Mouse (Mus musculus) left cerebral cortex, postnatal 14 days (tissue): ENCODE data around the gene H2afj. TPM values are rescaled to one million over a fixed set of nuclear protein-coding genes. Genes with fewer than 3 reads are reported as not detected.
A peak's percentile ranks its signal among the peaks of the same experiment; 100 is the strongest.

ENCODE experiments used
- DNase-seq, 2 experiments: peaks; one replicate each; pipeline ENCODE4 v3.0.0; 2021 to 2022; ENCODE audit warnings: low spot score in 2 of 2, mixed read lengths in 1 of 2
- intact Hi-C: fragments of 180-260 bp; cut with DNase I; formaldehyde crosslinking; loops from one replicate; pipeline ENCODE4 v1.15.1; 2025
- total RNA-seq, 2 experiments: library from RNA; stranded (reverse); gene quantifications; 2 replicates each; pipeline ENCODE4 v1.2.3; 2021

The H2afj gene
- total RNA-seq, 2 experiments from 2014 or later: 65.7 to 66.8 TPM

DNA sequence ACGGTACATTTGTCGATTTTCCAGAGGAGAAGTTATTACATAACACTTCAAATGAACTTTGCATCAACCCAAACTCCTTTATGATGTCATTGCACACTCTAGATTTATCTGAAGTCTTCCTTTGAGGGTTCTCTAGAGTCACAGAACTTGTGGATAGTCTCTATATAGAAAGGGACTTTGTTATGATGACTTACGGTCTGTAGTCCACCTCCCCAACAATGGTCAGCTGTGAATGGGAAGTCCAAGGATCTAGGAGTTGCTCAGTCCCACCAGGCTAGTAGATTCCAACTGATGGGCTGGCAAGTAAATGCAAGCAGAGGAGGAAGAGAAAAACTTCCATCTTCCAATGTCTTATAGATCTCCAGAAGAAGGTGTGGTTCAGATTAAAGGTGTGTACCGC is 20.6 kb downstream of the H2afj start:
- intact Hi-C loops: no loop called here
- DNase-seq: no peak

DNA sequence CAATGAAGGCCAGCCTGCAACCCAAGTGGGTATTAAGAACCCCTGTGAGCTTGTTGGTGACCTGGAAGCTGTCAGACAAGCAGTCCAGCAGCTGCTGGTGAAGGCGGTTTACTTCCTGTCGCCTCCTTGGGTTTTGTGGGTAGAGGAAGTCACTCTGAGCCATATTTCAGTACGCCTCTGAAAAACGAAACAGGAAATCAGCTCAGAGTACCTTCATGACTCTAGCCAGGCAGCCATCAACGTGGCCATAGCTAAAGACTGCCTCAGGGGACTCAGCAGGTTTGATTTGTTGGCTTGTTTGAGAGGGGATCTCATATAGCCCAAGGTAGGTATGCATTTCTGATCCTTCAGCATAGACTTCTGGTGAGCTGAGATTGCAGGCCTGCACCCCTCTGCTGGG is 23.7 kb downstream of the H2afj start:
- intact Hi-C loops: no loop called here
- DNase-seq: no peak

DNA sequence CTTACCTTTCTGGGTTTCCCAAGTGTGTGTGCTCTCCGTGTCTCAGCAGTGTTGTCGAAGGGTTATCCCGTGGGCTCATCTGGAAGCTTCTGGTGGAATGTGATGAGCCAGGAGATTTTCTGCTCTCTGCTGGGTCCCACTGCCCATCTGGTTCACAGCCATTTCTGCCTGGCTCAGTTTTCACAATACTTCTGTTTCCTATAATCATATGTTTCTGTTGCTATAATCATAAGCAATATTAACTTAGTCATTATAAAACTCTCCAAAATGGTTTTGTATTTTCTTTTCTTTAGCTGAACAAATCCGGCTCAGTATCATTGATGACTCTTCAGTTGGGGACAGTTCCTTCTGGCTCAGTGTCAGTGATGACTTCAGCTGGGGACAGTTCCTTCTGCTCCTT is 27.3 kb downstream of the H2afj start, which contains the start of gene Smco3:
Smco3 (minus strand) TSS at position 101 of the 400 bp plus-strand sequence.
- no peak for DNase-seq
- intact Hi-C loops: no loop called here

DNA sequence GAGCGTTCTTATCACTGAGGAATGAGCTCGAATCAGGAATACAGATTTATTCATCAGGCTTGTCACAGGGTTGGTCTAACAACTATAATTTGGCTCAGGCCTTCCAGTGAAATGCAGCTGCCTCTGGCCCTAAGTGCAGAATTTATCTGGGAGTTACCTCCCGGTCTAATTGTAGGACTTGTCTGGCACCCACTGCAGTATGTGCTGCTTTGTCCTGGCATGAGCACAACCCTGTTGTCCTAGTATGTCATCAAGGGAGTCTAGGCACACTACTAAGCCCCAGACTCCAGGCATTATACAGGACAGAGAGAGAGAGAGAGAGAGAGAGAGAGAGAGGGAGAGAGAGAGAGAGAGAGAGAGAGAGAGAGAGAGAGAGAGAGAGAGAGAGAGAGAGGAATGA is 29.3 kb downstream of the H2afj start:
- DNase-seq: no peak
- intact Hi-C loops: no loop called here

DNA sequence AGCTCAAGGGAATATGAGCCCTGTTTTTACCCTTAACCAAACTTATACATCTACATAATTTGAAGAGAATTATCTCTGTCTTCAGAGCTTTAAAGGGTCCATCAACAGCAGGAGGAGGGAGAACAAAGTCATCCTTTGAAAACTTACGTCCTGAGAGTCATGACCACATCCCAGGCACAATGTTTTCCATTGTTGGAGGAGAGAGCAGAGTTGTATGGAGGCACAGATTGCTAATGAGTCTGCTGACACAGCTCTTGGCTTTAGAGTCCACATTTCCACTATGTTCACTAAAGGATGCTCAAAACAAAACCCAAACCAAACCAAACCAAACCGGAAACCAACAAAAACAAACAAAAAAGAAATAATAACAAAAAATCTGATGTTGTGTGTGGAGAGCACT is 36.9 kb downstream of the H2afj start:
- DNase-seq: no peak
- intact Hi-C loops: no loop called here

DNA sequence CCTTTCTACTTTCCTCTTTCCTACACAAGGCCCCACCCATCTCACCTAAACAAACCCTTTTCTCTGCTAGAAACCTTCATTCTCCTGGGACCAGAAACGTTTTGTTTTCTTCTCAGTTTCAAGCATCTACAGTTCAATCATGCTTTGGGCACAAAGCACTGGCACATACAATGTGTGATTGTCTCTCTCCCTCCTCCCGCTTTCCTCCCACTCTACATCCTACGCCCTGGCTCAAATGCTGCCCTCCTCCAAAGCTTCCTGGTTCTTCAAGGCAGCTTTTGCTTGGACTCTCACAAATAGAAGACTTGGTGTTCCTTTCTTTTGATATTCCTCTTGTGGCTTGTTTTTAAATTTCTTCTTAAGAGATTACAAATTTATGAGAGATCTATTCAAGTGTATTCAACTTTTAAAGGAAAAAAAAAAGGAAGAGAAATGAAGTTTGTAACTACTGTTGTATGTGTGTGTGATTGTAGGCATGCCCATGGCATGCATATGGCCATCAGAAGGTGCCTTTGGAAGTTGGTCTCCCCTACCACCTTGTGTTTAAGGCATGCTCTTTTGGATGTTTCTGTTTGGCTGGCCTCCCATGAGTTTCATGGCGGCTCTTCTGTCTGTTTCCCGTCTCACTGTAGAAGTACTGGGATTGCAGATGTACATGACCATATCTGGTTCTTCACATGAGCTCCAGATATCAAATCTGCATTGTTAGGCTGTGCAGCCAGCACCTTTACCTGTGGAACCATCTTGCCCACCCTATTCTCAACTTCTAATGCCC is 37.8 kb downstream of the H2afj start:
- no peak for DNase-seq
- intact Hi-C loops: no loop called here

DNA sequence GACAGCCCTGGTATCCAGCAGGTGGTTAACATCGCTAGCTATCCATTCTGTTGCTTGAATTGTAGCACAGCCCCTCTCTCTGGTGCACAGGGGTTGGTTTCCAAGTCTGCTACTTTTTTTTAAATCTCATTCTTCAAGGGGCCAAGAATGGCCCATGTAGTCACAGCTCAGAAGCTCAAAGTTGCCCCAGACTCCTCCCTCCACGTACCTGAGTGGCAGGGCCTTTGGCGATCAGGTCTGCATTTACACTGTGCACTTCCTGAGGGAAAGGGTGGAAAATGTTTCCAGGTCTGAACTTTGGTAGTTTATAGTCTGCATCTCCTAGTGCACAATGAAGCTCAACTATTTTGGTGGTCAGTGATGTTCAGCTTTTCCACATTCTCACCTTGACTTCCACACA is 39.2 kb downstream of the H2afj start:
- no peak for DNase-seq
- intact Hi-C loops: no loop called here

DNA sequence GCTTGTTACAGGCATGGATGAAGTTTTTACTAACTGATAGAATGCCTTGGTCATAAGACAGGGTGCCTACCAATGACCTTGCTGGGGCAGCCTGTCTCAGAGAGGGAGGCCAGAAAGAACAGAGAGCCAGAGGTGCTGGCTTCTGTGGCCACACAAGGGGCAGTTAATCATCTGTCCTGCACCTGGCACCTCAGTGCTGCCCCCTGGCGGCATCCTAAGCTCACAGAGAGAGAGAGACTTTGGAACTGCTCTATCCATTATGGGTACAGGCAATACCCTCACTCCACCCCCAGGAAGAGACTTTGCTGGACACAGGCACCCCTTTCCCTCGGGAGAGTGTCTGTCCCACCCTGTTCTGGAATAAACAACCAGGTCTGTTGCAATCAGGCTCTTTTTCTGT is 39.7 kb downstream of the H2afj start:
- intact Hi-C loops: no loop called here
- peak in 1 of 2 experiments; percentile 40 for DNase-seq

DNA sequence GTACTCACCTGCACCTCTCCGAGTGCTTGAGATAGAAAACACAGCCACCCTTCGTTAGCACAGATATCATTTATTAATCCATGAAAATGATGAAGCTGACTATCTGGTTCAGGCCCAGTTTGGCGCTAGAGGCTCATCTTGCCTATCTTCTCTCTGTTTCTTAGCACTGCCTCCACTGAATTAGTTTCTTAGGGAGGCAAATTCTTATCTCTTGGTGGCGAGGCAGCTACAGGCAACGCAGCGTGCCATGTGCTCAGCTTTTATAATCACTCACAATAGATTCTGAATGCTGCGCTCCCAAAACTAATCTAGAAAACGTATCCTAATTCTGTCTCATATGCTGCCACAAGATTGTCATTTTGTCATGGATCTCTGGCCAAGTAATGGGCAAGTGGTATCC is 40.4 kb downstream of the H2afj start:
- DNase-seq: no peak
- intact Hi-C loops: no loop called here

DNA sequence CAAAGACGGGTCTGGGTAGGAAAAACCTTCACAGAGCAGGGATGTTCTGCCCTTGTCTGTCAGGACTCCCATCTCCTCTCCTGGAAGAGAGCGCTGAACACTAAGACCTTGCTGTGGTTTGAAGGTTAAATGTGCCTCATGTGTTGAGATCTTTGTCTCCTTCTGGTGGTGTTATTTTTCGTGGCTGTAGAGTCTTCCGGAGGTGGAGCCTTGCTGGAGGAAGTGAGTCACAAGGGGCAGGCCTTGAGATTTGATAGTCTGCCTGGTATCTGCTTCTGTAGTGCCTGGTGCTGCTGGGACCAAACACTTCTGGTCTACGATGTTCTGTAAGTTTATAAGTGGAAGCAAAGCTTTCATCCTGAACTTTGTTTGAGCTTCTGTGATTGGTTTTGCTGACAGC is 40.9 kb downstream of the H2afj start:
- intact Hi-C loops: no loop called here
- no peak for DNase-seq

DNA sequence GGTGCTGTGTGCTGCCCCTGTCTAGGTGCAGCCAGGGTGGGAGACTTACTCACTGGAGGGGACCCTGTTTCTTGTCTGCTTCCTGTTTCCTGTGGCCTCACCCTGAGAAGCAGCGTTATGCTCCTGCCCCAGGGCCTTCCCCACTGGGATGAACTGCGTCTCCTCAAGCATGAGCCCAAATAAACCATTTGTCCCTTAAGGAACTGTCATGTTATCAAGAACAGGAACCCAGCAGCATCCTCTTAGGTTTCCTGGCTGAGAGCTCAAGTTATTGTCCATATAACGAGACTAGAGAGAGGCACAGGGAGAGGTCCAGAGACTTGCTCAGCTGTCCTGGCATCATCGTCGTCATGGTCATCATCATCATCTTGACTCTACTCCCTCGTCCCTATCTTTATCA is 42.2 kb downstream of the H2afj start:
- intact Hi-C loops: no loop called here
- DNase-seq: no peak

DNA sequence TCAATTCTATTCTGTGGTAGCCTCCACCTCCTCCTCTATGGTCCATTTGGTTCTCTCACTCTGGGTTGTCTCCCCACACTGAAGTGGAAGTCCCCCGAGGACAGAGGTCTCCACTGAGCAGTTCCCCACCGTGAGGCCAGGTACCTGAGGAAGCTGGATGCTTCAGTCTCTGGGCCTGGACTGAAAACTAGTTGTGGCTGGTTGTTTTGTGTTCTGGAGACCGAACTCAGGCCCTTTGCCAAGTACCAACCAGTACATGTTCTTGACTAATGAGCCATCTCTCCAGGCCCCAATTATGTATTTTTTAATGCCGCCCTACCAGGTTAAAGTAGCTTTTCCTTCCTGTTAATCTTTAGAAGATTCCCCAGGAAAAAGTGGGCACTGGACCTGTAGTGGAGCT is 44.3 kb downstream of the H2afj start:
- DNase-seq: no peak
- intact Hi-C loops: no loop called here

DNA sequence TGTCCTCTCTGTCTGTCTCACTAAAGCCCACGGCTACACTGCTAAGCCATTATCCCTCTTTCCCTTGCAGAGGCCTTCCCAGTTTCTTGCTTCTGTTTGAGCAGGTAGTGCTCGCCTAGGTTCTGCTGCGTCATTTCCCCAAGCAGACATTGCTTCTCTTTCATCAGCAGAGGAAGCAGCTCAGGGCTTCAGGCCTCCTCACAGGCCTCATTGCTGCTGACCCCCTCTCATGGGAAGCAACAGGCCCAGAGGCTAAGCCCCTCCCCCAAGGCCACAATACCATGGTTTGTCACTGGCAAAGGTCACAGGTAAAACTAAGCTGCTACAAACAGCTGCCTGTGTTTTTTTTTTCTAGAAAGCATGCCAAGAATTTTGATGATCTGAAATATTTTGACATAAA is 44.7 kb downstream of the H2afj start:
- no peak for DNase-seq
- intact Hi-C loops: no loop called here

DNA sequence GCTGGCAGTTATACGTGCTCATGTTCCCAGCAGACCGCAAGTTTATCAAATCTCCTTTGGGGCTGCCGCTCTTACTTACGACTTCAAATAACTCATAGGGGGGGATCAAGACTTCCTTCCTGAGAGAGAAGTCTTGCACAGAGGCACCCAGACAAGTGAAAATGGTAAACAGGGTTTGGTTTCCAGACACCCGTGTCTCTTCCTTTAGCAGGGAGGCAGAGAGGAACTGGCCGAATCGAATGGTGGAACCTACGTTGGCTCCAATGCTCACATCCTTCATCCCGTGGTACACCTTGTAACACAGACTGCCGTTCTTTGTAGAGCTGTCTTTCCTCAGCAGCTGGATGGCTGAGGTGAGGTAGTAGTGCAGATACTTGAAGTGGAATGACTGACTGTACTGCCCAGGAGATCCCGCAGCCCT is 46.3 kb downstream of the H2afj start:
- intact Hi-C loops: no loop called here
- DNase-seq: no peak

DNA sequence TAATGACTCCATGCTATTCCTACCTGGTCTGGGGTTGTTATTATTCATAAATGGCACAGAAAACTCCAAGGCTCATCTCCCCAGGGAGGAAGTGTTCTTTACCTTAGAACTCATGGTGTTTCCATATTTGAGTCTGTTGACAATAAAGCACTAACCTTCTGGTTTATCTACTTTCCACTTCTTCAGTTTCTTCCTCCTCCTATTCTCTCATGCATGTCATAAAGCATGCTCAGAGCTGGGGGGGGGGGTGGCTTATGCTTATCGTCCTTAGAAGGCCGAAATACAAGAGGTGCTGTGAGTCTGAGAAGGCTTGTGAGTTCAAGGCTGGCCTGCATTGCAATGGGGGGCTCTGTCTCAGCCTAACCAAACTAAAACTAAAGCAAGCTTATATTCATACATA is 47.1 kb downstream of the H2afj start:
- intact Hi-C loops: no loop called here
- DNase-seq: no peak

DNA sequence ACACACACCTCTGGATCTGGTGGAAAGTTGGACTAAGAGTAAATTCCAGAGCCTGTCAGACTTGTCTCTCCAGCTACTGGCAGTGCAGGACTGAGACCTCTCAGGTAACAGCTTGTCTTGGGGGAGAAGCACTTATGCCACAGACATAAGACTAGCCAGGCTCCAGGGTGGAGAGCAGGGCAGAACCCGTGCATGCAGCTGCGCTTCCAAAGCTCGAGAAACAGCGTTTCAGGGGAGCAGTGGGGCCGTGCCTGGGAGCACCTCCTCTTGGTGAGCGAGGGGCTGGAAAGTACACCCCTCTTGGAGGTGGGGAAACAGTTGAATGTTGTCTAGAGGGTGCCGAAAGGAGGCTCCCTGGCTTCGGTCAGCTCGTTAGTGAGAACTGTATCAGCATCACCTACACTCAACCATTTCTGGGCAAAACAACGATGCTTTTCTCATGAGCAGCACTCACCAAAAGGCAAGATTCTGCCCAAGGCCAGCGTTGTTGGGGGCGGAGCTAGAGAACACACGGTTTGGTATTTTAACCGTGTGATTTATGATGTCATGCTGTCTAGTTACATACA is 48.1 kb downstream of the H2afj start:
- no peak for DNase-seq
- intact Hi-C loops: no loop called here

DNA sequence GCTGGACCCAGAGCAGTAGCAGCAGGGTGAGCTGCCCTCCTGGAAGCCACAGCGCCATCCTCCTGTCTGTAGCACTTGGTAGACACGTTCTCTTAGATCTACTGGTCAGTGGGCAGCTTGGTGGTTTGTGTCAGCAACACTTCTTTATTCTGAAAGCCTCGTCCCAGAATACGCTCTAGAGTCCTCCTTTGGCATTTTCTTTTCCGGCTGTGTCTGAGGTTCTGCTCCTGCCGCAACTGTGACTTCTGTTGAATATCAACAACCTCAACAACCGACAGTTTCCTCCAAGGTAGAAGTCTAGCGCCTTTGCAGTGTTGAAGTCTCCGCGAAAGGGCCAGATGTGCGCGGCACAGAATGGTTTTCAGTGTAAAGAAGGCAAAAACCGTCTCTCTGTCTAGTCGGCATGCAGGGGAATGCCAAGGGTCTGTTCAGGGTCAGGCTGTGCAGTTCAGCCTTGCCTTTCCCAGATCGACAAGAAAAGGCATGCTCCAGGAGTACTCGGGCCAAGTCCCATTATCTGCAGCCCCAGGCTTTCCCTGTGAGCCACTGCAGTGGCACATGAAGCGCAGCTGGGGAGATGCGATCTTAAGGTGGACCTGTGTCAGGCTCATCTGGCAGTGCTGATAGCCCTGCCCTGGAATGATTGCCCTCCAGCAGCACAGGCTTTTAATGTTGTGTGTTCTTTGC is 49.3 kb downstream of the H2afj start, which contains the start of gene Art4:
Art4 (minus strand) TSS at position 548 of the 687 bp plus-strand sequence.
- no peak for DNase-seq
- intact Hi-C loops: no loop called here

DNA sequence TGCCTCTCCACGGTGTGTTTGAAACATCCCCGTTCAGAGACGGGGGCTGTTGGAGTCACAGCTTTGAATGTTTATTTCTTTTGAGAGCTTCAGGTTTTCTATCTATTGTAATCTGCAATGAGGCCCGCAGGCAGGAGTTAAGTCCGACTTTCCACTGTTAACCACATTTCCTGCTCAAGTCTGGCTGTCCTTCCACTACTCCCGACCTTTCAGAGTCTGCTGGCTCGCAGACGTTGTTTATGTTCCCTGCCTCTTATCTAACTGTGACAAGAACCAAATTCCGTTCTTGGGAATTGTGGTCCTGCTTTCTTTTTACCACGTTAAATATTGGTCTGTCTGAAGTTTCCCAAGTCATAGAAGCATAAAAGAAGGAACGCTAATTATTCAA is 49.8 kb downstream of the H2afj start:
- intact Hi-C loops: no loop called here
- no peak for DNase-seq

DNA sequence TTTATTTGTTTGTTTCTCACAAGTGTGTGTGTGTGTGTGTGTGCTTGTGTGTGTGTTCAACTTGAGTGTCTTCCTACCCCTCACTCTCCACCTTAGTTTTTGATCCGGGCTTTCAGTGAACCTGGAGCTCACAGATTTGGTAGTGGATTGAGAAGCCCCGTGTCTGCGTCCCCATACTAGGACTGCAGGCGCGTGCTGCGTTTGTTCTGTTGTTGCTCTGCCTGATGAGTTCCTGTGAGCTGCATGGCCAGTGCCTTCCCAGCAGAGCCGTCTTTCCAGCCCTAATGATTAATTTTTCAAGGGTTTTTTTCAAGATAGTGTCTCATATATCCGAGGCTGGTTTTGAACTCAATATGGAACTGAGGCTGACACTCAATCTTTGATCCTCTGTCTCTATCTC is 50.4 kb downstream of the H2afj start:
- intact Hi-C loops: no loop called here
- DNase-seq: no peak
